Mouse (Mus musculus): ENCODE data around the gene Txnrd1. TPM values are rescaled to one million over a fixed set of nuclear protein-coding genes. Genes with fewer than 3 reads are reported as not detected.

Gene Txnrd1
- polyA plus RNA-seq, 1 experiment from 2014 or later: 174 TPM

DNA sequence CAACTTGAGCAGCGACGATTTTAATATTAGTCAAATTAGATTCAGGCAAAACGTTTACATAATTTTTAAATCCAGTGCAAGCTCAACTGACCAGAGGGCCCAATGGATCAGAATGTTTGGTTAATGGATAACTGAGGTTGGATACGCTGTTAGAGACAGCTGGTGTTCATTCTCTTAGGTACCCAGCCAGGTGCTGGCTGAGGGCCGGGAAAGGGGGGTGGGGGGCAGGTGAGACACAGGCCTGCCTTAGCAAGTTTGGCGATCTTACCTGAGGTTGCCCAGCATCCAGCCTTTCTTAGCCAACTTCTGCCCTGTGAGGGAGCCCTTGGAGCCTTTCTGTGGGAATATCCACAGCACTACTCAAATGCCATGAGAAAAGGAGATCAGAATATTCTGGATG, 28.6 kb upstream of the Txnrd1 start:
- H3K9ac ChIP-seq (replicated peaks): no peak overlapping the region
- H3K27me3 ChIP-seq: no peaks in the 10 kb centered on the region
- no peak for ATAC-seq (replicated peaks)
- H3K4me1 ChIP-seq: no peaks in the 10 kb centered on the region
- H3K36me3 ChIP-seq: no peaks in the 10 kb centered on the region
- WGBS: 88% methylated on average over 6 of the region's 6 CpGs
- H3K27ac ChIP-seq (replicated peaks): no peak overlapping the region
- H3K9me3 ChIP-seq: no peaks in the 10 kb centered on the region
- no peak overlapping the region for H3K4me3 ChIP-seq
- no peak overlapping the region for H3K4me2 ChIP-seq (replicated peaks)

DNA sequence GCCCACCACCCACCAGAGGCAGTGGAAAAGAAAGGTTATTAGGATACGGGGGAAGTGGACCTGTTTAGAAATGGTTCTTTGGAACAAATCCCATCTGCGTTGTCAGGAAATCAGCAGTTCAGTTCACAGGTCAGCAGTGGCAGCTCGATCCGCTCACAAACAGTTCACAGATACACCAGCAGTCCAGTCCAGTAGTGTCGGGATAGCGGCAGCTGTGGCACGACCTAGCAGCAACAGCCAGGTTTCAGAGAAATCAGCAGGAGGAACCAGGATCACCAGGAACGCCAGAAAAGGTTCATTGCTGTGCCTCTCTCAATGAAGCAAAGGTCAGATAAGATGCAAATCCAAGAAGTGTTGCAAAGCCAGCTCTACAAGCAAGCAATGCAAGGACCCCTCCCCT, 27.3 kb upstream of the Txnrd1 start:
- 86% methylated on average over 8 of the region's 8 CpGs for WGBS
- no peak for ATAC-seq (replicated peaks)
- no peaks in the 10 kb centered on the region for H3K36me3 ChIP-seq

DNA sequence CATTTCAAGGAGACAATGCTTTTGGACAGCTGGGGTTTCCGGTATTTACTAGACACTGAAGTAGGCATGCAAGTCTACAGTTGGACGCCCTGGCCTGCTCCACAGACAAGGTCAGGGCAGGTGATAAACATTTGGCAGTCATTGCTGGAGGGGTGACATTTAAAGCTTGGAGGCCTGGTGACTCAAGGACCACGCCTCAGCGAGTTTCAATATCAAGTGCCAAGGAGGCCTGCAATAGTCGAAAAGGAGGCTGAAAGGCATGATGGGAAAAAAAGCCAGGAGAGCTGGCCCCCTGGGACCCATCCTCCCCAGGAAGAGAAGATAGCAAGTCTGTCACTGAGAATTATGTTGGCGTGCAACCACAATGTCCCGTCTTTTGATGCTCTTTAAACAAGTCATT, 26.5 kb upstream of the Txnrd1 start:
- Histone ChIP-seq H3K27ac (replicated peaks) (no peak overlapping the region), H3K4me1 (no peaks in the 10 kb centered on the region), H3K4me2 (replicated peaks) (no peak overlapping the region), H3K9me3 (no peaks in the 10 kb centered on the region), H3K4me3 (no peak overlapping the region), H3K9ac (replicated peaks) (no peak overlapping the region), H3K36me3 (no peaks in the 10 kb centered on the region), H3K27me3 (no peaks in the 10 kb centered on the region)
- WGBS: 73% methylated on average over 7 of the region's 7 CpGs
- ATAC-seq (replicated peaks): no peak

More for the DNA sequence above, 27.3 kb upstream of the Txnrd1 start:
- Histone ChIP-seq H3K27ac (replicated peaks) (no peak overlapping the region), H3K4me1 (no peaks in the 10 kb centered on the region), H3K9ac (replicated peaks) (no peak overlapping the region), H3K4me2 (replicated peaks) (no peak overlapping the region), H3K27me3 (no peaks in the 10 kb centered on the region), H3K9me3 (no peaks in the 10 kb centered on the region), H3K4me3 (no peak overlapping the region)

DNA sequence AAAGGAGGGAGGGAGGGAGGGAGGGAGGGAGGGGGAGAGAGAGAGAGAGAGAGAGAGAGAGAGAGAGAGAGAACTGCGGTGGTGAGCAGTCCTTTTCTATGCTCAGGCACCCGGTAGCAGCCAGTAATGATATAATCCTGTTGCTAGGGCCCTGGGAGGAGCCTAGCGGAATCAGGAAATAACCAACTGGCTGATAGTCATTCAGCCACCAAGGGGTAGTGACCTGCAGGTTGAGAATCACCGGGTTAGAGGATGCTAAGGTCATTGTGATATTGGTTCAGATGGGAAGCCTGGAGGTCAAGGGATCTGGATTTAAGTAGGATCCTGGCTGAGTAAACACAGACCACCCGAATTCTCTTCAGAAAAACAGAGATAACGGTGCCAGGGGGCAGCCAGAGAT, 25.6 kb upstream of the Txnrd1 start:
- H3K36me3 ChIP-seq: no peaks in the 10 kb centered on the region
- H3K4me3 ChIP-seq: no peak overlapping the region
- H3K4me1 ChIP-seq: no peaks in the 10 kb centered on the region
- no peak overlapping the region for H3K4me2 ChIP-seq (replicated peaks)
- WGBS: 58% methylated on average over 6 of the region's 6 CpGs
- no peak for ATAC-seq (replicated peaks)
- no peak overlapping the region for H3K9ac ChIP-seq (replicated peaks)
- H3K27me3 ChIP-seq: no peaks in the 10 kb centered on the region
- no peaks in the 10 kb centered on the region for H3K9me3 ChIP-seq
- no peak overlapping the region for H3K27ac ChIP-seq (replicated peaks)

DNA sequence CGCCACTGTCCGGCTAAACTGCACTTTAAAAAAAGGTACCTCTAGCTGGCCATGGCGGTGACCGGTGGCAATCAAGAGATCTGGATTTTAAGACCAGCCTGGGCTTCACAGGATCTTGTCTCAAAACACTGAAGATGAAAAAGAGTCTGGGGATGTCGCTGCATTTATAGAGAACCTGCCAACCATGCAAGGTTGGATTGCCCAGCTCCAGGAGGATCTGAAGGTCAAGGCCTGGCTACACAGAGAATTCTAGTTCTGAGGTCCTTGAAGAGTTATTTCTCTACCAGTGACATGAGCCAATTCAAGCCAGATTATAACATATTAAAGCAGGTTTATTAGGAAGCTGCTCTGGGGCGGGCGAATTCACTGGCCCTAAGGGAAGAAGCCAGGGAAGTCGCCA, 24.9 kb upstream of the Txnrd1 start:
- WGBS: 75% methylated on average over 8 of the region's 8 CpGs
- no peak for ATAC-seq (replicated peaks)
- H3K9ac ChIP-seq (replicated peaks): no peak overlapping the region
- no peaks in the 10 kb centered on the region for H3K27me3 ChIP-seq
- no peaks in the 10 kb centered on the region for H3K36me3 ChIP-seq
- H3K4me3 ChIP-seq: no peak overlapping the region
- no peak overlapping the region for H3K27ac ChIP-seq (replicated peaks)
- no peaks in the 10 kb centered on the region for H3K9me3 ChIP-seq
- H3K4me2 ChIP-seq (replicated peaks): no peak overlapping the region
- peaks cover under 1% of the 10 kb centered on the region; the same call in 1 of the 2 replicates for H3K4me1 ChIP-seq

DNA sequence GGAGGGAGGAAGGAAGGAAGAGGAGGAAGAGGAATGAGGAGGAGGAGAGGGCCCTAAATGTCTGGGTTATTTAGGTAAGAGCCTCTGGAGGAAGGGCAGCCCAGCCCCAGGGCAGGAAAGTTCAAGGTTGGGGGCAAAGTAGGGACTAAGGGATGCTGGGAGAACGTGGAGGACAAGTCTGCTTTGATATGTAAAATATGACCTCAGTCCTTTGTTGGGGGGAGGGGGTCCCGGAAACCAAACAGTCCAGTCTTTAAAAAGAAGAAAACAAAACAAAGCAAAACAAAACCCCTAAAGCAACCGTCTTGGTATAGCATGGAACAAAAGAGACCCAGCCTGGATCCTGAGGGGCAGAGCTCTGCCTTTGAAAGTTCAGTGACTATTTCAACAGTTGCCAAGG, 24.4 kb upstream of the Txnrd1 start:
- Histone ChIP-seq H3K9ac (replicated peaks) (no peak overlapping the region), H3K27me3 (no peaks in the 10 kb centered on the region), H3K4me1 (peaks cover 5% of the 10 kb centered on the region; the same call in 1 of the 2 replicates), H3K4me2 (replicated peaks) (no peak overlapping the region), H3K9me3 (no peaks in the 10 kb centered on the region), H3K27ac (replicated peaks) (no peak overlapping the region), H3K36me3 (no peaks in the 10 kb centered on the region), H3K4me3 (no peak overlapping the region)
- WGBS: 3% methylated on average over 3 of the region's 3 CpGs
- no peak for ATAC-seq (replicated peaks)

DNA sequence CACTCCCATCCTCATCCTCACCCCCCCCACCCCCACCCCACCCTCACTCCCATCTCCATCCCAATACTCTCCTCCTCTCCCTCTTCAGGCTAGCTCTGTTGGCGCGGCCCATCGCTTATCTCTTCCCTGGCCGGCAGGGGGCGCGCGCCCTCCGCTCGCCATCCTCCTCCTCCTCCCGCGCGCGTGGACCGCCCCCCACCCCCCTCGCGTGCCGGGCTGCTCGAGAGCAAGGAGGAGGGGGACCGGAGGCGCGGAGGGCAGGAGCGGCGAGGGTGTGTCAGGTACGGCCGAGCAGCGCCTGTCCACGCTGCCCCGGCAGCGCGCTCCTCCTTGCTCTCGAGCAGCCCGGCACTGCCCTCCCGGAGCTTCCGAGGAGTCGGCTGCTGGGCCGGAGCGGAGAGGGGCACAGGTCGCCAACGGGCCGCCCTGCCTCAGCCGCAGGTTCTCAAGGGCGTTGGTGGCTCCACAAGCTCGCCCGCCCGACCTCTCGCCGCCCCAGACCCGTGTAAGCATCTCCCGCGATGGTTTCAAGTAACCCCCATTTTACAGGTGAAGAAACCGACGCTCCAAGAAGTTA, 21.8 kb upstream of the Txnrd1 start:
- no peaks in the 10 kb centered on the region for H3K27me3 ChIP-seq
- no peaks in the 10 kb centered on the region for H3K9me3 ChIP-seq
- H3K9ac ChIP-seq (replicated peaks): peak overlapping the region; percentile 46
- no peak overlapping the region for H3K27ac ChIP-seq (replicated peaks)
- H3K4me1 ChIP-seq: peaks cover 9% of the 10 kb centered on the region; the same call in 1 of the 2 replicates
- peak overlapping the region; percentile 51 for H3K4me3 ChIP-seq
- H3K4me2 ChIP-seq (replicated peaks): peak overlapping the region; percentile 75
- peak; percentile 70 for ATAC-seq (replicated peaks)
- 7% methylated on average over 39 of the region's 52 CpGs for WGBS
- no peaks in the 10 kb centered on the region for H3K36me3 ChIP-seq

DNA sequence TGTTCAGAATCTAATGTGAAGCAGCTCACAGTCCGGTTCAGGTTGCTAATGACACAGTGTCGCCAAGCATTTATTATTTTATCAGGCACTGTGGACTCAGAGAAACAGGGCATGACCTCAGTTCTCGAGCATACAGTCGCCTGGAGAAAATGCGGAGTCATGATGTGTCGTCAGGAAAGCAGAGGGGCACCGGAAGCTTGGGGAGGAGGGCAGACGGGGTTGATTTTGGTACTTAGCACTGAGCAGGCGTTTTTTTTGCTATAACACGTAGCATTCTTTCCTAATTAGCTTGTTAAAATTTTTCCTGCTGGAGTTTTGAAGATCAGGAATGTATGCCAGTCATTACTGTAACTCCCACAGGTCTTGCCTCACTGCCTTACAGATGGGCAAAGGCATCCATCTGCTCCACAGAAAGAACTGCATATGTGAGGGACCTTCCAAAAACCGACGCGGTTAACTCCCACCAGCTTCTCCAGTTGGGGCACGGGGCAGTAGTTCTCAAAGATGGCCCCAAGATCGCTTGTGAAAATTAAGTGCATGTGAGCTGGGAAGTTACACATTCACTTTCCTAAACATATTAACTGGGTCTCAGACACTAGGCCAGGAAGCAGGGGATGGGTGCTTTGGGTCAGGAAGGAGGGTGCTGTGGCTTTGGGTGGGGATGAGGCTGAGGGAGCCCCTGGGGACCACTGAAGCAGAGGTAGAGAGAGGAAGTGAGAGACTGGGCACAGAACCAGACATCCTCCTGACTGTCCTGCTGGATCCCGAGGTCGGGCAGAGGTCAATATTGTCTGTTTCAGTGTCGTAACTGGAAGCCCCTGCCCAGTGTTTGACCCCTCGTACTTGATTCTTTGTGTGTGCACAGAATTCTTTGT, 19.4 kb upstream of the Txnrd1 start:
- WGBS: 42% methylated on average over 19 of the region's 19 CpGs
- ATAC-seq (replicated peaks): no peak
- Histone ChIP-seq H3K36me3 (no peaks in the 10 kb centered on the region), H3K9me3 (no peaks in the 10 kb centered on the region), H3K4me1 (peaks cover 9% of the 10 kb centered on the region; the same call in 1 of the 2 replicates), H3K27me3 (no peaks in the 10 kb centered on the region), H3K4me3 (no peak overlapping the region), H3K9ac (replicated peaks) (no peak overlapping the region), H3K27ac (replicated peaks) (no peak overlapping the region), H3K4me2 (replicated peaks) (no peak overlapping the region)

DNA sequence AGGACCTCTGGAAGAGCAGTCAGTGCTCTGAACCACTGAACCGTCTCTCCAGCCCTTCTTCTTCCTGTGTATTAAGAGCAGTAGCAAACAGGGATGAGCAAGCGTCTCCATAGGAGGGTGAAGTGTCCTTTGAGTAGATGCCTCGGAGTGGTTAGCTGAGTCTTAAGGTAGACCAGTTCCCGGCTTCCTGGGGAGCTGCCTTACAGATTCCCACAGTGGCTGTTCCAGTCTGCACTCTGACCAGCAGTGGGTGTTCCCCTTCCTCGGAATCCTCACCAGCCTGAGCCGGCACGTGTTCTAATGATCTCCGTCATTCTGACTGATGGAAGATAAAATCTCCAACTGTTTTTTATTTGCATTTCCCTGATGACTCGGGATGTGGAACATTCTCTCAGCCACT, 17.3 kb upstream of the Txnrd1 start:
- no peak overlapping the region for H3K9ac ChIP-seq (replicated peaks)
- H3K36me3 ChIP-seq: no peaks in the 10 kb centered on the region
- ATAC-seq (replicated peaks): no peak
- 82% methylated on average over 9 of the region's 9 CpGs for WGBS
- no peaks in the 10 kb centered on the region for H3K9me3 ChIP-seq
- no peak overlapping the region for H3K27ac ChIP-seq (replicated peaks)
- no peak overlapping the region for H3K4me2 ChIP-seq (replicated peaks)
- no peak overlapping the region for H3K4me3 ChIP-seq
- H3K4me1 ChIP-seq: peaks cover 9% of the 10 kb centered on the region; the same call in 1 of the 2 replicates
- H3K27me3 ChIP-seq: no peaks in the 10 kb centered on the region

DNA sequence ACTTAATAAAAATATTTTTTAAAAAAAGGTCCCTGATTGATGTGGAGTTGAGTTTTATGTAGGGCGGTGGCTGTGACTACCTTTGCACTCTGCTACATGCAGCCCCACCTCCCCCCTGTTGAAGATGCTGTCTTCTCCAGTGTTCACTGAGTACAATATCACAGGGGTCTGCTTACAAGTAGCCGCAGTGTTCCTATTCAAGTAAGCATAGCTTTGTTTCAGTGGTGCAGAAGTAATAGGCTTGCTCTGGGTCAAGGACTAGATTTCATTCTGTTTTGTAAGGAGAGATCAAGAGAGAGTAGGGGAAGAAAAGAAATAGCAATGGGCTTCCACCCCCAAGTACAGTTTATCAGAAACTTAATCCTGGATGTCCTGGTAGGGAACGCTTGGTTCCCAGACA, 16.2 kb upstream of the Txnrd1 start:
- no peak for ATAC-seq (replicated peaks)
- H3K4me3 ChIP-seq: no peak overlapping the region
- H3K4me2 ChIP-seq (replicated peaks): no peak overlapping the region
- 24% methylated on average over 3 of the region's 3 CpGs for WGBS
- no peak overlapping the region for H3K27ac ChIP-seq (replicated peaks)
- no peaks in the 10 kb centered on the region for H3K9me3 ChIP-seq
- H3K9ac ChIP-seq (replicated peaks): no peak overlapping the region
- no peaks in the 10 kb centered on the region for H3K36me3 ChIP-seq
- H3K27me3 ChIP-seq: no peaks in the 10 kb centered on the region
- H3K4me1 ChIP-seq: peaks cover 9% of the 10 kb centered on the region; the same call in 1 of the 2 replicates

DNA sequence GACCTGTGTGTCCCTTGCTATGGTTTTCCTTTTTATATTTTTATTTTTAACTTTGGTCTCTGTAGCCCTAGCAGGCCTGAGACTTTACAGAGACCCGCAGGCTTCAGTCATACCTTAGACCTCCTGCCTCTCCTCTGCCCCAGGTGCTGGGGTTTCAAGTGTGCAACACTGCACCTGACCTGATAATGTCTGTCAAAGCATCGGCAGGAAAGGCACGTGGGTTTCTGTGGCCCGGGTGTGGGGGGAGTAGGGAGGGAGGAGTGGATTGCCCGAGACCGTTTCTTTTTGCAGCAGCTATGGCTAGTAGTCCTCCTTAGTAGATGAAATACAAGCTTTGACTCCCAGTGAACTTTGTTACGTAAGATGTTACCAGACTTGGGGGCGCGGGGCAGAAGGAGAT, 15.8 kb upstream of the Txnrd1 start:
- H3K4me2 ChIP-seq (replicated peaks): no peak overlapping the region
- H3K4me3 ChIP-seq: no peak overlapping the region
- no peaks in the 10 kb centered on the region for H3K36me3 ChIP-seq
- WGBS: 43% methylated on average over 9 of the region's 9 CpGs
- H3K4me1 ChIP-seq: peaks cover 9% of the 10 kb centered on the region; the same call in 1 of the 2 replicates
- H3K27ac ChIP-seq (replicated peaks): no peak overlapping the region
- ATAC-seq (replicated peaks): no peak
- H3K9ac ChIP-seq (replicated peaks): no peak overlapping the region
- no peaks in the 10 kb centered on the region for H3K9me3 ChIP-seq
- no peaks in the 10 kb centered on the region for H3K27me3 ChIP-seq

DNA sequence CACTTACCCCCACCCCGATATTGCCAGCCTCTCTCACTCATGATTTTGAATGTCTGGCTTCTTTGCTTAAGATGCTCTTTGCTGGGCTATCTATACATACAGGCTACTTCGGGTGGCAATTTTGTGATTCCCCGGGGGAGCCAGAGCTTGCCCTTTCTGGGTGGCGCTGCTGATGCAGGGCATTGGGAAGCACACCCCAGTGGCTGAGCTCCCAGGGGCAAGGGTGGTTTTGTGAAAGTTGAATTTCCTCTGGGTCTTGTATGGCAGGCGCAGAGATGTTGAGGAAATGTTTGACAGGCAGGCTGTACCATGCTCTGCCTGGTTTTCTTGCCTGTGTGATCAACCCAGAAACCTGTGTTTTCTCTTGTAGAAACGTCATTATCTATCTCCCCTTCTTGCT, 15.1 kb upstream of the Txnrd1 start:
- Histone ChIP-seq H3K4me1 (peaks cover 12% of the 10 kb centered on the region), H3K4me3 (no peak overlapping the region), H3K4me2 (replicated peaks) (no peak overlapping the region), H3K27me3 (no peaks in the 10 kb centered on the region), H3K27ac (replicated peaks) (no peak overlapping the region), H3K36me3 (no peaks in the 10 kb centered on the region), H3K9ac (replicated peaks) (no peak overlapping the region), H3K9me3 (no peaks in the 10 kb centered on the region)
- 80% methylated on average over 6 of the region's 6 CpGs for WGBS
- ATAC-seq (replicated peaks): no peak

All from forebrain, embryonic 15.5 days (tissue).